Mouse (Mus musculus): Measurements from ENCODE around the gene Mdm2. TPM values are rescaled to one million over a fixed set of nuclear protein-coding genes. Genes with fewer than 3 reads are reported as not detected.
"Not testable (repeated sequence)": the region's sequence is repeated elsewhere in the genome, so short reads cannot be mapped to it uniquely, and the experiment has no call there.

The Mdm2 gene
- polyA plus RNA-seq, 1 experiment from 2014 or later, result 56.0 TPM

- WGBS, result 91% methylated on average over 14 of the region's 14 CpGs
- Histone ChIP-seq H3K4me2 (no peak overlapping the region), H3K9ac (ENCODE audit: low read depth, low read length) (no peak overlapping the region), H3K27ac (ENCODE audit: low read depth, low read length) (no peak overlapping the region), H3K4me3 (ENCODE audit: low read depth, low read length) (no peak overlapping the region), H3K4me1 (replicated peaks; ENCODE audit: control insufficient read depth, insufficient read depth, low read length) (0 out of 2 replicates have a peak, but pooled peaks cover 4% of the 10 kb centered on the region), H3K27me3 (replicated peaks; ENCODE audit: control insufficient read depth, insufficient read depth, low read length) (no peaks in the 10 kb centered on the region), H3K9me3 (ENCODE audit: control insufficient read depth, low read length) (no peaks in the 10 kb centered on the region), H3K36me3 (ENCODE audit: control insufficient read depth, insufficient read depth, low read length) (peaks cover 42% of the 10 kb centered on the region)
- ATAC-seq (replicated peaks; ENCODE audit: low FRiP score) (no peak), DNase-seq (ENCODE audit: low spot score) (no peak)
Measured at GRCm38 (mm10) chr10:117749787-117750343, 39.3 kb upstream of the Mdm2 start.

- no peaks in the 10 kb centered on the region for H3K9me3 ChIP-seq (ENCODE audit: control insufficient read depth, low read length)
- DNase-seq (ENCODE audit: low spot score), result no peak
- WGBS, result 95% methylated on average over 10 of the region's 10 CpGs
Measured at GRCm38 (mm10) chr10:117749050-117749686, 38.6 kb upstream of the Mdm2 start.

GRCm38 (mm10) chr10:117748276-117749049, 37.9 kb upstream of the Mdm2 start:
- H3K4me1 ChIP-seq (replicated peaks; ENCODE audit: control insufficient read depth, insufficient read depth, low read length), result 0 out of 2 replicates have a peak, but pooled peaks cover 4% of the 10 kb centered on the region
- no peaks in the 10 kb centered on the region for H3K27me3 ChIP-seq (replicated peaks; ENCODE audit: control insufficient read depth, insufficient read depth, low read length)
- DNase-seq (ENCODE audit: low spot score) (no peak), ATAC-seq (replicated peaks; ENCODE audit: low FRiP score) (no peak)
- no peak overlapping the region for H3K4me3 ChIP-seq (ENCODE audit: low read depth, low read length)
- peaks cover 38% of the 10 kb centered on the region for H3K36me3 ChIP-seq (ENCODE audit: control insufficient read depth, insufficient read depth, low read length)
- no peak overlapping the region for H3K27ac ChIP-seq (ENCODE audit: low read depth, low read length)
- 86% methylated on average over 10 of the region's 10 CpGs for WGBS
- H3K9me3 ChIP-seq (ENCODE audit: control insufficient read depth, low read length), result no peaks in the 10 kb centered on the region
- no peak overlapping the region for H3K9ac ChIP-seq (ENCODE audit: low read depth, low read length)
- H3K4me2 ChIP-seq, result no peak overlapping the region

More at GRCm38 (mm10) chr10:117749050-117749686, 38.6 kb upstream of the Mdm2 start:
- Histone ChIP-seq H3K36me3 (ENCODE audit: control insufficient read depth, insufficient read depth, low read length) (peaks cover 38% of the 10 kb centered on the region), H3K27ac (ENCODE audit: low read depth, low read length) (no peak overlapping the region), H3K4me2 (no peak overlapping the region), H3K4me3 (ENCODE audit: low read depth, low read length) (no peak overlapping the region), H3K27me3 (replicated peaks; ENCODE audit: control insufficient read depth, insufficient read depth, low read length) (no peaks in the 10 kb centered on the region), H3K4me1 (replicated peaks; ENCODE audit: control insufficient read depth, insufficient read depth, low read length) (0 out of 2 replicates have a peak, but pooled peaks cover 4% of the 10 kb centered on the region), H3K9ac (ENCODE audit: low read depth, low read length) (no peak overlapping the region)
- no peak for ATAC-seq (replicated peaks; ENCODE audit: low FRiP score)

GRCm38 (mm10) chr10:117747711-117748110, 37.2 kb upstream of the Mdm2 start:
- 81% methylated on average over 7 of the region's 7 CpGs for WGBS
- peaks cover 34% of the 10 kb centered on the region for H3K36me3 ChIP-seq (ENCODE audit: control insufficient read depth, insufficient read depth, low read length)
- no peak overlapping the region for H3K4me3 ChIP-seq (ENCODE audit: low read depth, low read length)
- 0 out of 2 replicates have a peak, but pooled peaks cover 4% of the 10 kb centered on the region for H3K4me1 ChIP-seq (replicated peaks; ENCODE audit: control insufficient read depth, insufficient read depth, low read length)
- no peak overlapping the region for H3K4me2 ChIP-seq
- H3K27me3 ChIP-seq (replicated peaks; ENCODE audit: control insufficient read depth, insufficient read depth, low read length), result no peaks in the 10 kb centered on the region
- H3K27ac ChIP-seq (ENCODE audit: low read depth, low read length), result no peak overlapping the region
- H3K9ac ChIP-seq (ENCODE audit: low read depth, low read length), result no peak overlapping the region
- DNase-seq (ENCODE audit: low spot score), result no peak
- no peak for ATAC-seq (replicated peaks; ENCODE audit: low FRiP score)
- H3K9me3 ChIP-seq (ENCODE audit: control insufficient read depth, low read length), result no peaks in the 10 kb centered on the region

- peak within 1 kb of the TSS; percentile 91 for H3K4me2 ChIP-seq
- H3K27me3 ChIP-seq (replicated peaks; ENCODE audit: control insufficient read depth, insufficient read depth, low read length), result no peaks in the 10 kb centered on the region
- peak within 1 kb of the TSS; percentile 58 for H3K9ac ChIP-seq (ENCODE audit: low read depth, low read length)
- H3K36me3 ChIP-seq (ENCODE audit: control insufficient read depth, insufficient read depth, low read length), result peaks cover 22% of the 10 kb centered on the region
- DNase-seq (ENCODE audit: low spot score), result peak; percentile 92
- peak; percentile 97 for ATAC-seq (replicated peaks; ENCODE audit: low FRiP score)
- 11% methylated on average over 46 of the region's 46 CpGs for WGBS
- peak within 1 kb of the TSS; percentile 55 for H3K4me3 ChIP-seq (ENCODE audit: low read depth, low read length)
- H3K9me3 ChIP-seq (ENCODE audit: control insufficient read depth, low read length), result no peaks in the 10 kb centered on the region
- H3K4me1 ChIP-seq (replicated peaks; ENCODE audit: control insufficient read depth, insufficient read depth, low read length), result 0 out of 2 replicates have a peak, but pooled peaks cover 4% of the 10 kb centered on the region
- 0 out of 2 replicates have a peak within 1 kb of the TSS, but pooled peaks have one; percentile 21 for H3K27ac ChIP-seq (ENCODE audit: low read depth, low read length)
Measured at GRCm38 (mm10) chr10:117746297-117746883, 35.8 kb upstream of the Mdm2 start, which contains the start of gene Slc35e3. TSS of gene Slc35e3 (minus strand) at chr10:117746365.

GRCm38 (mm10) chr10:117745570-117746296, 35.2 kb upstream of the Mdm2 start:
- not testable (repeated sequence) for H3K27me3 ChIP-seq (replicated peaks; ENCODE audit: control insufficient read depth, insufficient read depth, low read length); H3K27ac ChIP-seq (ENCODE audit: low read depth, low read length); DNase-seq (ENCODE audit: low spot score); H3K9me3 ChIP-seq (ENCODE audit: control insufficient read depth, low read length); H3K4me1 ChIP-seq (replicated peaks; ENCODE audit: control insufficient read depth, insufficient read depth, low read length)
- 1% methylated on average over 20 of the region's 46 CpGs for WGBS
- ATAC-seq (replicated peaks; ENCODE audit: low FRiP score), result peak; percentile 37
- Histone ChIP-seq H3K4me2 (peak overlapping the region; percentile 91), H3K9ac (ENCODE audit: low read depth, low read length) (peak overlapping the region; percentile 58), H3K36me3 (ENCODE audit: control insufficient read depth, insufficient read depth, low read length) (peaks cover 16% of the 10 kb centered on the region), H3K4me3 (ENCODE audit: low read depth, low read length) (peak overlapping the region; percentile 55)

GRCm38 (mm10) chr10:117743917-117744316, 33.4 kb upstream of the Mdm2 start:
- H3K27ac ChIP-seq (ENCODE audit: low read depth, low read length), result no peak overlapping the region
- DNase-seq (ENCODE audit: low spot score) (no peak), ATAC-seq (replicated peaks; ENCODE audit: low FRiP score) (no peak)
- H3K4me2 ChIP-seq, result no peak overlapping the region
- H3K4me1 ChIP-seq (replicated peaks; ENCODE audit: control insufficient read depth, insufficient read depth, low read length), result 0 out of 2 replicates have a peak, but pooled peaks cover 4% of the 10 kb centered on the region
- no peak overlapping the region for H3K9ac ChIP-seq (ENCODE audit: low read depth, low read length)
- WGBS, result 84% methylated on average over 4 of the region's 4 CpGs
- H3K27me3 ChIP-seq (replicated peaks; ENCODE audit: control insufficient read depth, insufficient read depth, low read length), result no peaks in the 10 kb centered on the region
- H3K4me3 ChIP-seq (ENCODE audit: low read depth, low read length), result no peak overlapping the region
- peaks cover 4% of the 10 kb centered on the region for H3K36me3 ChIP-seq (ENCODE audit: control insufficient read depth, insufficient read depth, low read length)
- no peaks in the 10 kb centered on the region for H3K9me3 ChIP-seq (ENCODE audit: control insufficient read depth, low read length)

- 78% methylated on average over 2 of the region's 2 CpGs for WGBS
Measured at GRCm38 (mm10) chr10:117743182-117743581, 32.6 kb upstream of the Mdm2 start.

More at GRCm38 (mm10) chr10:117743182-117743581, 32.6 kb upstream of the Mdm2 start:
- no peak overlapping the region for H3K27ac ChIP-seq (ENCODE audit: low read depth, low read length)
- no peak overlapping the region for H3K4me3 ChIP-seq (ENCODE audit: low read depth, low read length)
- H3K27me3 ChIP-seq (replicated peaks; ENCODE audit: control insufficient read depth, insufficient read depth, low read length), result no peaks in the 10 kb centered on the region
- ATAC-seq (replicated peaks; ENCODE audit: low FRiP score), result no peak
- no peak overlapping the region for H3K9ac ChIP-seq (ENCODE audit: low read depth, low read length)
- H3K4me2 ChIP-seq, result no peak overlapping the region
- no peak for DNase-seq (ENCODE audit: low spot score)
- peaks cover 3% of the 10 kb centered on the region; the same call in 1 of the 2 replicates for H3K36me3 ChIP-seq (ENCODE audit: control insufficient read depth, insufficient read depth, low read length)
- peaks cover 7% of the 10 kb centered on the region; the same call in 1 of the 2 replicates for H3K4me1 ChIP-seq (replicated peaks; ENCODE audit: control insufficient read depth, insufficient read depth, low read length)
- H3K9me3 ChIP-seq (ENCODE audit: control insufficient read depth, low read length), result no peaks in the 10 kb centered on the region
